Mouse (Mus musculus) kidney, adult 11 months (tissue): ENCODE measurements around the gene Disp1.

ENCODE experiments used
- DNase-seq: peaks from one replicate; pipeline ENCODE4 v3.0.0; 2022

The Disp1 gene

DNA sequence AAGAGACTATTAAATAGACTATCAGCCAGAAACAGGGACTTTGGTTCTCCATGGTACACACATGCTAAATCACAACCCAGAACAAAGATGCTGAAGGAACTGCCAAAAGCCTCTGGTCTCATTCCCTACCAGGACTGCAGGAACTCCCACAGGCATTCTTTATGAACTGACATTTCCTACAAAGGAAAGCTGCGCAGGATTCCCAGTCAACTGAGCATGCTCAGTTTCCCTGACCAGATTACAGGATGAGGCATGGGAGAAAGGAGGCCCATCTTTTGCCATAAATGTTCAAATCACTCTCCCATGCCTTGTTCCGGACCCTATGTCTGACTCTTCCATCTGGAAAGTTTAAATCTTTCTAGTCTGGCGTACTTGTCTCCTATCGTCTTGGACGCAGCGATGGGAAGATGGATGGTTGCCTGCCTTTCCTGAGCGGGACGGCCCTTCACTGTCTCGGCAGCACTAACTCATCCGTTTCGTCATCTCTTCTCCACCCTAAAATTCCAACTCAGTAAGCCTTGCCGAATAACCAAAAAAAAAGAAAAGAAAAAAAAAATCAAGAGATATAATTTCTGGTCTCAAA is 100.9 kb downstream of the Disp1 start:
- no peak for DNase-seq

DNA sequence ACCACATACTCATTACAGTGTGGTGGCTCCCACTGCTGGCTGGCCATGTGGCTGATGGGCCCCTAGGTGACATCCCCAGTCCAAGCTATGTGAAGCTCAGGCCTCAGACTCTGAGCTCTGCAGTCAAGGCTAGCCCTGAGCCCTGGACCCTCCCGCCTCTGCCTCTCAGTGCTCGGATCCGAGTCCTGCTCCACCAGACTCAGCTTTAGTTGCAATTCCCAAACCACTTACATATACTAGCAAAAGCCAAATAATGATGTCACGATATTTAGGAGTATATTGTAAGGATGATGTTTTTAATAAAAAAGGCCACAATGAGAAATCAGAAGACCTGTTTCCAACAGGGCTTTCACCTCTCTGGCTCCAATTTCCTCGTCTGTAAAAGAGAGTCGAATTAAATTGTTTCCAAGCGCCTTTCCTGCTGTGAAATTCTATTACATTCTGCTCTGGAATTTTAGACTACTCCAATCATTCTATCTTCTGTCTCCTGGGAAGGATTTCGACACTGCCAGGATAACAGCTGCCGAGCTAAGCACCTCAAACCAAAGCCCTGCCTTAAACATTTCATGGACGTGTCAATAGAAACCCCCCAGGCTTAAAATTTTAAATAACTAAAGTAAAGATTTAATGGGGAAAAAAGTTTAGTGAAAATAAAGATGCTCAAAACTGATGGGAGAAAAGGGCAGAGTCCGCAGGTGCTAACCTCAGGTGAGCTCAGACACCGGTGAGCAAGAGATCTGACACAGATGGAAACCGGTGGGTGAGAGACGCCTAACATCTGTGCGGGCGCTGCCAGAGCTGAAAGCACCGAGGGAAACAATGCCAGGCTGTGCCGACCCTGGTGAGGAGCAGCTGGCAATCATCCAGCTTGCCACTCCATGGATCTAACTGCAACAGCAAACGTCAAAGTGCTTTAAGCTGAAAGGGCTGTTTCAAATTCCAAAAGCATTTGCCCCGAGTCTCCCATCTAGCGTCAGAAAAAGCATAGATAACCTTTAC is 103.2 kb downstream of the Disp1 start:
- no peak for DNase-seq

DNA sequence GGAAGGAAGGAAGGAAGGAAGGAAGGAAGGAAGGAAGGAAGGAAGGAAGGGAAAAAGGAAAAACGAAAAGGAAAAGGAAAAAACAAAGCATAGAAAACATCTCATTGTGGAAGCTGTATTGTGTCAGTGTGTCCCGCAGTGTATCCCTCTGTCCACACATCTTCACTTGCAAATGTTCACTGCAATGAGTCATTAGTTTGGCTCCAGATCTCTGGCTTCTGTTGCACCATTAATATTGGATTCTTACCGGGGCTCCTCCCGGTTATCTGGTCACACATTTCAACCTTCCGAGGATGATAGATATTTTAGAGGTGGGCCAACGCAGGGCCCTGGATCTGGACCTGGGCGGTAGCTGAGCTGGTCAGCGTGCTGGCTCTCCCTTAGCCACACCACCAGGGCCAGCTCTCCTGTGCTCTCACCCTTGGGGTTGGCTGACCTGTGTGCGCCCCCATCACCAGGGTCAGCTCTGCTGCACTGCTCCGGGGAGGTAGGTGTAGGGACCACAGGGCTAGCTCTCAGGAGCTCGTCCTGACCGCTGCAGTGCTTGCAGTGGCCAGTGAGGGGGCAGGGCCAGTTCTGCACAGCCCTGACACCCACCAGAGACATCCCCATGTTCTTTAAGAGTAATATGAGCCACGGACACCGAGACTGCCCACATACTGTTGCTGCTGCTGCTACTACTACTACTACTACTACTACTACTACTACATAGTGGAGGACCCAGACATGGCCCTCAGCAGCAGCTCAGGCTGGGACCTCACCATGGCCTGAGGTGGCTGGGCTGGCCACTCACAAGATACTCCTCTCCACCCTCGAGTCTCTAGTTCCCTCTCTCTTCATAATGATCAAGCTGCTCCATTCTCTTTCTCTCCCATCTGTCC is 104.1 kb downstream of the Disp1 start:
- no peak for DNase-seq

DNA sequence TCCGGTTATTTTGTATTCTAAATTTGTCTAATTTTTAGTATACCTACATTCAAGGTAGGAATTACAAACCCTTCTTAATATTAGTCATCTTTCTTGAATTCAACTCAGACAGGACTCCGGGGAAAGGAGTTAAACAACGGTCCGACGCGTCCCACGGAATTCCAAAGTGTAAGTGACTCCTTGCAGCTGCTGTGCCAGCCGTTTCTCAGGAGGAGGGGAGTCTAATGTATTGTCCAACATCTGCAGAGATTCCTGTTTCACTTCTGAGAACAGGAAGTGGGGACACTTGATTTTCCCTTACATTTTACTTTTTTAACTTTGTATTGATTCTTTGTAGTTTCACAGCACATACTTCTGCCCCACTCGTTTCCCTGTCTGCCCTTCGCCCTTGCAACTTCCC is 104.9 kb downstream of the Disp1 start:
- no peak for DNase-seq

DNA sequence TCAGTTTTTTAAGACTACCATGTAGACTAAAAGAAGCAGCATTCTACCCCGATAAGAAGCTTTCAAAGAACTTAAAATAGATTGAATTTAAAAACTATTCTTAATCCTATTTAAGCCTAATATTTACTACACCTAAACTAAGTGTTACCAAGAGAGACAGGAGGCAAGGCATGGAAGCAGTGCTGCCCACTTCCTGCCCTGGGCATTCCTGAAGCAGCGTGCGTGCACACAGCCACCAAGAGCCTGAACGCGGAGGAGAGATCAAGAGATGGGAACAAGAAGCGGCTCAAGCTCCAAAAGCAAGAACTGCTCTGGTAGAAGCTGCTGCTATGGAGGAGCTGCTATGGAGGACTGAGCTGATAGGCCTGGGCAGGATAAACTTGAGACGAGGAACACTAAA is 106.2 kb downstream of the Disp1 start:
- DNase-seq: no peak

DNA sequence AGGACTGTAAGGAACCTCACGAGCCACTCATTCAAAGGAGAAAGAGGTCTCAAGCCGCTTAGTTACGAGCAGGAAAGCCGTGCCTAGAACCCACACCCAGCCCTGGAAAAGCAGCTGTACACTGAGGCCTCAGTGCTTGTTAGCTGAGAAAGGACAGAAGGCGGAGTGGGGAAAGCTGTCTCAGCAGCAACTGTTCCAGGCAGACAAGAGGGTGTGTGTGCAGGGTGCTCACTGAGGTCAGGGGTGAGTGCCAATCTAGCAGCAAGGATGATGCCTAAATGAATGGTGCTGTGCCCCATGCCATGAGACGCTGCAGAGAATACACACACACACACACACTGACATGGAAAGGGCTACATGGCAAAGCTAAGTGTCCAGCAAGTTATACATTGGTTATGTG is 106.8 kb downstream of the Disp1 start:
- no peak for DNase-seq

DNA sequence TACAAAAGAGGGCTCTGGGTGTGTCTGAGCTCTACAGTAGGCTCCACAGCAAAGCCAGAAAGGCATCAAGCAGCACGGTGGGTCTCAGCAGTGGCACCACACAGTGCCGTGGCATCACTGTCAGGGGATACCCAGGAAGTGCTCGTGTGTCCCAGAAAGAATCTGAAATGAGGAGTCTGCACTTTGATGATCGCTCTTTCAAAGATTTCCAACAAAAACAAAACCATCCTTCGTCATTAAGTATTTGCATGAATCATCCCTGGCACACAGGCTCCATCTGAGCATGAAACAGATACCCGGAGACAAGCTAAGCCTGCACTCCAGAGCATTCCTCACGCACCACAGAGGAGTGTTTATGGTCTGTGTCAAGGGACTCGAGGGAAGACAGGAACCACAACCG is 107.8 kb downstream of the Disp1 start:
- DNase-seq: no peak

DNA sequence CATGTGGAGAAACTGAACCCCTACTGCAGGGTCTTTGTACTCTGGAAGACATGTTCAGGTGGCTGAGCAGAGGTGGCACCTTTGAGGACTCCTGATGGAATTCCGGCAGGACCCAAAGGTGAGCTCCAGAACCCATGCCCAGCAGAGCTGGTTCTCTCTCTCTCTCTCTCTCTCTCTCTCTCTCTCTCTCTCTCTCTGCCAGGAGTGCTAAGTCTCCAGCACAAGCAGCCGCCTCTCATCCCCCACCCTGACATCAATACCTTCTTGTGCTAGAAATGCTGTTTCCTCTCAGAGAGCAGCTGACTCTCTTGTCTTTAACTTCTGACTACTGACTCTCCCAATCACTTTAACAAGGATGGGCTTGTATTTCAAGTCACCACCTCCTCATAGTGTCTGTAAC is 113.8 kb downstream of the Disp1 start:
- no peak for DNase-seq

DNA sequence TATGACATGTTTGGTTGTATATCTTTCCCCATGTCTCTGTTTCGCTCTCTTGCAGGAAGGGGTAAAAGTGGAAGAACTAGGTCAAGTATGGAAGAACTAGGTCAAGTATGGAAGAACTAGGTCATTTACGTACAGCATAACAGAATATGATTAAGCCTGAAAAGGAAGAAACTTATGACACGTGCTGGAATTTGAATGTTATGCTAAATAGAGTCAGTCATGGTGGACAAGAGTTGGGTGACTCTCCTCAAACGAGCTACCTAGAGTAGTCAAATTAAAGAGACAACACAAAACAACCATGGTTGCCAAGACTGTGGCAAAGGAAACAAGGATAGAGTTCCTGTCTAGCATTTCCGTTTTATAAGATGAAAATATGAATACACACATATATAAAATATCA is 116.6 kb downstream of the Disp1 start:
- DNase-seq: no peak

DNA sequence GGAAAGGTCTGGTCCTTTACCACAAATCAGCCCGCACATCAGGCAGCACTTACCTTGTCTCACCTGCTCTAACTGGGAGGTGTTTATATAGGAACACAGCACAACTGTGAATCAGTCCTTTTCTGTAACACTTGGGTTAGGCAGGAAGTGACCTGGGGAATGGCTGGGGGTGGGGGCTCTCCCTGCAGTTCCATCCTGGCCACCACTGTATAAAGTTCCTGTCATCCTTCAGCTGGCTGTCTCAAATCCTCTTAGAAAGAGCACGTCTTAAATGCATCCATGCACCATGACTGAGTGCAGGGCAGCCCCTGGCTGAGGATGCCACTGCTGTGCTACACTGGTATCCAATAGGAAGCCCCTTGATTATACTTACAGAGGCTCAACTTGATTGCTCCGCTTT is 118.5 kb downstream of the Disp1 start:
- no peak for DNase-seq

DNA sequence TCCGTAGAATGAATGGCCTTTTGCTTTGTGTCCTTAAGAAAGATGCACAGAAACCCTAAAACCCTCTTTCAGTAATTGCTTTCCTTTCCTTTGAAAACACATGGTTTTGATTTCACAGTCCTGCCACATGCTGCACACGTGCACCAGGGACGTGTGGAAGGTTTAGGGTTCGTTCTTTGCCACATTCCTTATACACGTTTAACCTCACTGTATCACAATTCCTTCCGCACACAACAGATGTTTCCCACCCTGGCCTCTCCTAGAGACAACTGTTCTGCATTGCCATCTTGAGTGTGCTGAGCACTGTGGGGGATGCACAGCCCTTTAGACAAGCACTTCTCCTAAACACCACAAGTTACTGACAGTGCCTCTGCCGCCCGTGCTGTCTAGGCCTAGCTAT is 119.2 kb downstream of the Disp1 start:
- DNase-seq: no peak

DNA sequence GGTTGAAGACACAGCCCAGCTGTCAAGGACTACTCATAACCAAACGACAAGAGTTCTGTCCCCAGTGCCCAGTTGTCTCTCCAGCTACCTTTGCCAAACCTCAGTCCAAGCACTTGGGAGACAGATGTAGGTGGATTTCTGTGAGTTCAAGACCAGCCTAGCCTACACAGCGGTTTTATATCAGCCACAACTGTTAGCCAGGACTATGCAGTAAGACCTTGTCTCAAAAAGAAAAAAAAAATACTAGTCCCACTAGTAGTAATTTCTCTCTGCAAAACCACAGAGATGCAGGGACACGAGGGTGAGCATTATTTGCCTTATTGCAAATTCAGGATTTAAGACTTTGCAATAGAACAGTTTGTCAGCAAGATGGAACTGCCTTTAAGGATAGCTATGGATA is 120.0 kb downstream of the Disp1 start:
- DNase-seq: no peak

DNA sequence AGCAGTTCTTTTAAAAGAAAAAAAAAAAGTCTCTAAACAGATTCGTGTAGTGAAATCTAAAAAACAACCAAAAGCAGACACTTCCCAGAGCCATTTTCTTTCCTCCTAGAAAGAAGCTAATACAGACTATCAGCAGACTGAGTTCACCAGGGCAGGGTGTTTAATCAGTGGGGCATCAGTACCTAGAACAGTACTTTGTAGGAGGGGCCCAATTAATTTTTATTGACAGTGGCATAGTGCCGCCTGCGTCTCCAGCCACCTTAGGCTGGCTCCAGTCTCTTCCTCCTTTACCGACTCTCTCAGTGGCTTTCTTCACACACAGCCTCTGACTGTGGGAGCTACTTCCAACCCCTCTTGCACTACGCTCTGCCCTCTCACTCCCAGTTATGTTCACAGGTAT is 121.1 kb downstream of the Disp1 start:
- no peak for DNase-seq

DNA sequence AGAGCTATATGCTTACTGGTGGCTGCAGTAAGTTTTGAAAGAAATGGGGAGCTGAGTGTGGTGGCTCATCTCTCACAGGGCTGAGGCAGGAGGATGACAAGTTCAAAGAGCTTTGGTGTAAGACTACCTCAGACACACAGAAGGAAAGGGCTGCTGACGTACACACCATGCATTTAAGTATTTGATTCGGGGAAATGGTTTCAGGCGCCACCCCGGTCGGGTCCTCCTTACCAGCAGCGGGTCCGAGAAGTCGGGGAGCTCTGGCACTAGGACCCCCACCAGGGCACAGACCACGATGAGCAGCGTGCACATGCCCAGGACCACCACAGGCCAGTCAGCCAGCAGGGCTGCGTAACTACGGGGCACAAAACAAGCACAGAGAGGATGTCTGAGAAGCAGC is 121.6 kb downstream of the Disp1 start:
- no peak for DNase-seq

DNA sequence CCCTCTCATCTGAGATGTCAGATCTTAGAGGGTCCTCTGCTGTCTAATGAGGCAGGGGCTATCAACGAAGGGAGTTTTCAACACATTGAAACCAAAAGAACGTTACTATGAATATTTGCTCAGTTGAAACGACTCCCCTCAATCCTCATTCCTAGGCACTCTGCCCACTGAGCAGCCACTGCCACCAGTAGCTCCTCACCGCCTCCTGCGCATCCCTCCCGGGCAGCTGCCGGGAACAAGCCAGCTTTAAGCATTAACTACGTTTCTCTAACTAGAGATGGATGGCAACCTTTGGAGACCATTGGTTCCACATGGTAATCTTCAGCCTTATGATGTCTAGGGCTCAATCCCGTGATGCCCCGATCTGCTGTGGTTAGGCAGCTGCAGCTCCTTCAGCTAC is 123.7 kb downstream of the Disp1 start:
- DNase-seq: no peak

DNA sequence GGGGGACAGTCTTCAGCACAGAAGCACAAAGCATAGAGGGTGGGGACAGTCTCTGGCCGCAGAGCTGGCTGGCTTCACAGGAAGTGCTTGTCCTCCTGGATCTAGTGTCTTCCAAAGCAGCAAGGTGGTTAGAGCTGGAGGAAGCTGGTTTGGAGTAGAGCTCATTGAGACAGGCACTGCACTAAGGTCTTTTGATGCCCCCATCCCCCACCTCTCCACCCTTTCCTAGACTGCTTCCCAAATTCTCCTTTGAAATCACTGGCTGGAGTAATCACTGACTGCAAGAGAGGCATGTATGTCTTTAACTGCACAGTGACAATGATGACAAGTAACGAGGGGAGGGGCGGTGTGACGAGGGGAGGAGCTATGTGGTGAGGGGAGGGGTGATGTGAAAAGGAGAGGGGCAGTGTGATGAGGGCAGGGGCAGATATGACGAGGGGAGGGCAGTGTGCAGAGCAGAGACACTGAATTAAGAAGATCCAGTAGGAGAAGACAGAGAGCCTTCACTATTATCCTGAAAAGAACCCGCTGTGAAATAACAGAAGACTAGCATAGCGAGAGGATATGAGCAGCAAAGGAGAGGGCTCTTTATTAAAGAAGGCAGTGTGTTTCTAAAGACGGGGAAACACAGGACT is 125.8 kb downstream of the Disp1 start:
- no peak for DNase-seq

DNA sequence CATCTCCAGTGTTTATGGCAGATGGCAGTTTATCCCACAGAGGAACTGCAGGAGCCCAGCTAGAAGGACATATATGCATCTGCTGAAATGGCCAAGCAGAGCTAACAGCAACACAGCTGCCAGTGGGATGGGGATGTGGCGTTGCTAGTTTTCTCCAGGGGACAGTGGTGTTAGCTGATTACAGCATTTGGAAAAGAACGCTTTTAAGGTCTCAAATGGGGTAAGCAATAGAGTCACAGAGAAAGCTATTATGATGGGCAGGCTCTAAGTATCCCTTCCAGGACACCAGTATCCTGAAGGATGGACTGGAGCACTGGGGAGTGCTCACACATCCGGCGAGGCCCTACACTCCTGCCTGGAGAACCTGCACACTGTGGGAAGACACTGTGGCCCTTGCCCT is 129.0 kb downstream of the Disp1 start:
- no peak for DNase-seq

DNA sequence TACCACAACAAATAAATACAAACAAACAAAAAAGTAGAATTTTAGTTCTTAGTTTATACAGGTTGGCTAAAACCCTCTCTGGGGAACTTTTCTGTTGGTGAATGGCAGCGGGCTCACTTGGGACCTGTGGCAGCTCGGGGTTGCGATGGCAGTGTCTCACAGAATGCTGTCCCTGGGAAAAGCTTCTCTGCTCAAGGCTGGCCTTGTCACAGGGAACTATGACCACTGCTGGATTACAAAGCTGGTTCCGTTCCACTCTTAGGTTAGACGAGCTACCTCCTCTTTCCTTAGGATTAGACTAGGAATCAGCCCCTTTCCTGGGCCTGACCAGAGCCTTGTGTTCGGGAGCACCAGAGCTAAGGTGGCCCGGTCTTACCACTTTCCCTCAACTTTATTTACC is 130.1 kb downstream of the Disp1 start:
- DNase-seq: no peak

DNA sequence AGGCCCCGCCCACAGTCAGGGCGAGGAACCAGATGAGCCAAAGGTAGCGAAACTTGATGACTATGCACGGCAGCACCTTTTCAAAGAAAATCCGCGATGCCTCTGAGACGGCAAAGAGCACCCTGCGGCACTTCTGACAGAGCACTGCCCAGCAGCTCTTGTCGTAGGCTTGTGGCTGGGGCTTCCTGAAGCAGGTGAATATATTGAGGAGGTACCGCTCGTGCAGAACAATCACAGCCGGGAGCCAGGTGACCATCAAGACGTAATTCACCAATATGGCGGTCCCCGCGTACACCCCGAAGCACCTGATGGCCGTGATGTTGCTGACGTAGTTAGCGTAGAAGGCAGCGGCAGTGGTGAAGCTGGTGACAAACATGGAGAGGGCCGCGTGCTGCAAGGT is 132.7 kb downstream of the Disp1 start:
- DNase-seq: no peak

DNA sequence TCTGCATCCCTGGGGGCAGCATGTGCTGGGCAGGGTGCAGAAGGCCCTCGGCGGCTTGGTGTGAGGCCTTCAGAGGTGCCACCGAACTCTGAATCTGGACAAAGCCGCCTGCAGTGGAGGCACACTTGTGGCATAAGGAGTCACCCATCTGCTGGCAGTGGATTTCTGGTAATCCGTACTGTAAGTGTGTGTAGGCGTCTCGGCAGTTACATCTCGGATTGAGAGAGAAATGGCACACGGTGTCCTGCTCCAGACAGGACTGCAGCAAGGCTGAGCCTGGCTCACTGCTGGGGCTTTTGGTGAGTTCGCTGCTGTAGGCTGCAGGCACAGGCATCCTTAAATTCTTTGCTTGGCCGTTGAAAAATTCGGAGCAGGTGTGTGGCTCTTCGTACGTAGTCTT is 134.5 kb downstream of the Disp1 start:
- DNase-seq: no peak

DNA sequence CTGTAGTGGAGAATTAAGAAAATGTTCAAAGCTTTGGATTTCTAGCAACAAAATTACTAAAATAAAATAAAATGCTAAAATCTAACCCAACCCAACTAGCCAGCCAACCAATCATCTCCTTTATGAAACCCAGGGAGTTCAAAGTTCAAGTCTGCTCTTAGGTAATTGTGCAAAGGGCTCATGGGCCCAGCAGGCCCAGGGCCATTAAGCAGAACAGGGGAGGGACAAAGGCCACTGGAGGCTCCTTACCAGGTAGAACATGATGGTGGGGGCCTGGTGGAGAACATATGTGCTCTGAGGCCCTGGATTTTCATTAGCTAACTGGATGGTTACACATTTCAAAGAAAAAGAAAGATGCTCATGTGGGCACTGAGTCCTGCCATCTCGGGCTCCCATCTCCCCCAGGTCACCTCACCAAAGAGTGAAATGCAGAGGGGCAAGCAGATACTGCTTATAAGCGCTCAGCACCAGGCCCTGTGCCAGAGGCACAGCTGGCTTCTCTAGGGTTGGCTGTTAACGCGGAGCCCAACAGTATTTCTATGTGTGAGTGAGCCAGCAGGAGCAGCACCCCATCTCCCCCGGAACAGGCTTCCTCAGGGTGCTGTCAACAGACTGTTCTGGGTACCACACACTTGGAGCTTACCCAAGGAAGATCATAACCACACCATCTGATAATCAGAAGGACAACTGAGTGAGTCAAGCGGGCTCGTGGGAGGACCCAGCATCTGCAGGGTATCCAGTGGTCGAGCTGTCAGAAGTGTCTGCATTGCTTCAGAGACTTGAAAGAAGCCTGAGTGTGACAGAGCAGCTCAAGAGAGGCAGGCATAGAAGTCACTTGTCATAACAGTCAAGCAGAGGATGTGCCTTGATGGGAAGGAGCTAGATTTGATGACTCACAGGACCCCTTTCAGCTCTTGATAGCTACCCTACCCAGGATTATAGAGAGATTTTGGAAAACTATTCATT is 137.0 kb downstream of the Disp1 start:
- DNase-seq: peak; percentile 33

DNA sequence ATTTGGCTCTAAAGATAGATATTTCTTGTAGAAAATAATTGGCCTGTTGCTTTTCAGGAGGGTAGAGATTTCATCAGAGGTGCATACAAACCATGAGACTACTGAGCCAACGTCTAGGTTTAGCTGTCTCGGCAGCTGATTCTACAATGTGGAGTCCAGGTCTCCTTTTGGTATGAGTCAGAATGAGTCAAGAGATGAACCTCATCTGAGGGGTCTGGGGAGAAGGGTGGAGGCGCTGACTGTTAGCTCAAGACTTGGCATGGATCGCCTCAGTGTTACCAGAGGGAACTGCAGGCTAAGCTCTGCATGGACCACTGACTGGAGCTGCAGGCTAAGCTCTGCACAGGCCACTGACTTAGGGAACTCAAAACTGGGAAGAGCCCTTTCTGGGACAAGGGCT is 138.9 kb downstream of the Disp1 start:
- no peak for DNase-seq
